Mouse (Mus musculus) lung, adult 2 months (tissue): Measurements from ENCODE around the gene Icam5.

Experiments used
- CTCF ChIP-seq: fragments of 200-500 bp; IDR thresholded peaks from 2 replicates; pipeline ENCODE4 v1.5.1; 2011; ENCODE audit warnings: mild to moderate bottlenecking, low read length, control low read depth; ENCODE audit not compliant: insufficient read depth
- POLR2A ChIP-seq: fragments of 200-500 bp; IDR thresholded peaks from 2 replicates; pipeline ENCODE4 v1.6.1; 2011; ENCODE audit warnings: low read depth, mild to moderate bottlenecking, control low read depth, low read length, borderline replicate concordance; ENCODE audit errors: extremely low read depth

GRCm38 (mm10) chr9:20987953-20988352 is 43.9 kb upstream of the Icam5 start:
- no peak for TF ChIP-seq CTCF
- no peak for TF ChIP-seq POLR2A
